Mouse (Mus musculus) myocyte (in vitro differentiated cells): ENCODE data around the gene Mapk8ip1. TPM values are rescaled to one million over a fixed set of nuclear protein-coding genes. Genes with fewer than 3 reads are reported as not detected.

ENCODE experiments used
- H3K27me3 ChIP-seq: one replicate; pipeline ENCODE4 v1.6.1; 2011; ENCODE audit not compliant: control insufficient read depth, insufficient read depth, insufficient read length
- H3K36me3 ChIP-seq: one replicate; pipeline ENCODE4 v1.6.1; 2011; ENCODE audit not compliant: control insufficient read depth, insufficient read depth
- H3K4me2 ChIP-seq: one replicate; pipeline ENCODE4 v1.6.1; 2011; ENCODE audit warnings: low read depth, control low read depth
- H3K4me3 ChIP-seq: one replicate; pipeline ENCODE4 v1.5.1; 2011; ENCODE audit warnings: mild to moderate bottlenecking, control low read depth, moderate library complexity
- H3K79me2 ChIP-seq: one replicate; pipeline ENCODE4 v1.6.1; 2011; ENCODE audit not compliant: control insufficient read depth, insufficient read depth
- H3ac ChIP-seq: one replicate; pipeline ENCODE4 v1.6.1; 2011; ENCODE audit not compliant: control insufficient read depth, insufficient read length
- CEBPB ChIP-seq: IDR thresholded peaks from 2 replicates; pipeline ENCODE4 v1.6.1; 2011; ENCODE audit warnings: mild to moderate bottlenecking, moderate library complexity; ENCODE audit not compliant: poor library complexity, insufficient read depth, severe bottlenecking
- E2F4 ChIP-seq: IDR thresholded peaks from one replicate; pipeline ENCODE4 v1.6.1; 2011; ENCODE audit warnings: mild to moderate bottlenecking, control low read depth, moderate library complexity; ENCODE audit not compliant: insufficient read depth
- MAX ChIP-seq: IDR thresholded peaks from one replicate; pipeline ENCODE4 v1.6.1; 2011; ENCODE audit warnings: low read depth, mild to moderate bottlenecking, control low read depth
- MYOD1 ChIP-seq, 3 experiments: IDR thresholded peaks; one replicate each; pipeline ENCODE4 v1.6.1; 2011; ENCODE audit warnings: control low read depth in 2 of 3, low read depth in 2 of 3, mild to moderate bottlenecking in 2 of 3, moderate library complexity in 1 of 3; ENCODE audit not compliant: insufficient read length in 2 of 3, control insufficient read depth in 1 of 3
- MYOG ChIP-seq, 3 experiments: IDR thresholded peaks; one replicate each; pipeline ENCODE4 v1.6.1; 2011; ENCODE audit warnings: control low read depth in 2 of 3, low read depth in 2 of 3, mild to moderate bottlenecking in 2 of 3; ENCODE audit not compliant: insufficient read length in 2 of 3, control insufficient read depth in 1 of 3, insufficient read depth in 1 of 3
- POLR2A ChIP-seq: IDR thresholded peaks from one replicate; pipeline ENCODE4 v1.6.1; 2011; ENCODE audit warnings: low read depth, mild to moderate bottlenecking, control low read depth, moderate library complexity; ENCODE audit not compliant: insufficient read length
- POLR2AphosphoS2 ChIP-seq: IDR thresholded peaks from one replicate; pipeline ENCODE4 v1.6.1; 2011; ENCODE audit warnings: low read depth, control low read depth; ENCODE audit not compliant: insufficient read length
- REST ChIP-seq: IDR thresholded peaks from one replicate; pipeline ENCODE4 v1.6.1; 2011; ENCODE audit warnings: mild to moderate bottlenecking, control low read depth, moderate library complexity; ENCODE audit not compliant: insufficient read depth, insufficient read length
- SRF ChIP-seq: IDR thresholded peaks from one replicate; pipeline ENCODE4 v1.6.1; 2011; ENCODE audit warnings: low read depth; ENCODE audit not compliant: control insufficient read depth, insufficient read length
- TCF12 ChIP-seq: IDR thresholded peaks from one replicate; pipeline ENCODE4 v1.6.1; 2011; ENCODE audit warnings: mild to moderate bottlenecking, control low read depth; ENCODE audit not compliant: poor library complexity, insufficient read depth, severe bottlenecking
- TCF3 ChIP-seq: IDR thresholded peaks from one replicate; pipeline ENCODE4 v1.6.1; 2011; ENCODE audit warnings: low read depth, control low read depth; ENCODE audit not compliant: insufficient read length
- USF1 ChIP-seq: IDR thresholded peaks from one replicate; pipeline ENCODE4 v1.6.1; 2011; ENCODE audit warnings: low read depth, mild to moderate bottlenecking, control low read depth, moderate library complexity
- polyA plus RNA-seq: library from polyadenylated mRNA; unstranded; fragments of >200 nt; fragmentation: generic; extraction: Trizol; gene quantifications from one replicate; pipeline ENCODE4 v1.2.1, GENCODE M21; 2012; ENCODE audit warnings: missing spikeins

Gene Mapk8ip1
- polyA plus RNA-seq, 1 experiment = 34.7 TPM

GRCm38 (mm10) chr2:92371971-92372690, 28.9 kb downstream of the Mapk8ip1 start:
- H3K4me3 ChIP-seq = no peak overlapping the region
- no peak overlapping the region for H3K4me2 ChIP-seq
- H3K27me3 ChIP-seq = peaks cover 6% of the 10 kb centered on the region
- no peak for TF ChIP-seq REST
- TF ChIP-seq CEBPB = no peak
- TF ChIP-seq MYOG (IDR thresholded peaks at IDR 0.05; ENCODE audit: control insufficient read depth in 1 of 3, insufficient read depth in 1 of 3, insufficient read length in 2 of 3, low read depth in 2 of 3) = no peak
- TF ChIP-seq MAX = no peak
- no peak for TF ChIP-seq POLR2AphosphoS2
- TF ChIP-seq MYOD1 (IDR thresholded peaks at IDR 0.05; ENCODE audit: control insufficient read depth in 1 of 3, insufficient read length in 2 of 3, low read depth in 2 of 3) = no peak
- TF ChIP-seq TCF3 = no peak
- TF ChIP-seq POLR2A = no peak
- no peak for TF ChIP-seq E2F4
- no peak for TF ChIP-seq USF1
- no peak for TF ChIP-seq SRF
- TF ChIP-seq TCF12 = no peak
- no peaks in the 10 kb centered on the region for H3K36me3 ChIP-seq
- peaks cover 10% of the 10 kb centered on the region for H3K79me2 ChIP-seq
- H3ac ChIP-seq = no peak overlapping the region

GRCm38 (mm10) chr2:92370821-92371805, 29.9 kb downstream of the Mapk8ip1 start:
- H3ac ChIP-seq = no peak overlapping the region
- no peak overlapping the region for H3K4me3 ChIP-seq
- peaks cover 6% of the 10 kb centered on the region for H3K27me3 ChIP-seq
- no peak for TF ChIP-seq POLR2A
- TF ChIP-seq TCF12 = no peak
- peak overlapping the region; percentile 12 for H3K4me2 ChIP-seq
- no peaks in the 10 kb centered on the region for H3K36me3 ChIP-seq
- peaks cover 6% of the 10 kb centered on the region for H3K79me2 ChIP-seq

- no peaks in the 10 kb centered on the region for H3K79me2 ChIP-seq
- H3K4me3 ChIP-seq = no peak overlapping the region
- H3K27me3 ChIP-seq = peaks cover 6% of the 10 kb centered on the region
- no peaks in the 10 kb centered on the region for H3K36me3 ChIP-seq
- no peak overlapping the region for H3ac ChIP-seq
- TF ChIP-seq POLR2A (no peak), TCF12 (no peak), TCF3 (no peak), POLR2AphosphoS2 (no peak)
- H3K4me2 ChIP-seq = no peak overlapping the region
Measured at GRCm38 (mm10) chr2:92370375-92370774, 30.7 kb downstream of the Mapk8ip1 start.

GRCm38 (mm10) chr2:92367383-92368029, 33.6 kb downstream of the Mapk8ip1 start:
- H3K36me3 ChIP-seq = peaks cover 3% of the 10 kb centered on the region
- TF ChIP-seq MYOG (IDR thresholded peaks at IDR 0.05; ENCODE audit: control insufficient read depth in 1 of 3, insufficient read depth in 1 of 3, insufficient read length in 2 of 3, low read depth in 2 of 3) (peak in 1 of 3 experiments; percentile 28), MAX (no peak)
- no peaks in the 10 kb centered on the region for H3K79me2 ChIP-seq
- no peak overlapping the region for H3ac ChIP-seq
- H3K27me3 ChIP-seq = peaks cover 6% of the 10 kb centered on the region
- H3K4me2 ChIP-seq = no peak overlapping the region
- no peak overlapping the region for H3K4me3 ChIP-seq

GRCm38 (mm10) chr2:92365568-92365967, 35.5 kb downstream of the Mapk8ip1 start:
- H3K36me3 ChIP-seq = peaks cover 6% of the 10 kb centered on the region
- no peak for TF ChIP-seq TCF12
- no peak for TF ChIP-seq POLR2A
- TF ChIP-seq USF1 = no peak
- no peak for TF ChIP-seq CEBPB
- TF ChIP-seq REST = no peak
- TF ChIP-seq TCF3 = no peak
- TF ChIP-seq MAX = no peak
- no peak for TF ChIP-seq MYOG (IDR thresholded peaks at IDR 0.05; ENCODE audit: control insufficient read depth in 1 of 3, insufficient read depth in 1 of 3, insufficient read length in 2 of 3, low read depth in 2 of 3)
- TF ChIP-seq POLR2AphosphoS2 = no peak
- no peak for TF ChIP-seq MYOD1 (IDR thresholded peaks at IDR 0.05; ENCODE audit: control insufficient read depth in 1 of 3, insufficient read length in 2 of 3, low read depth in 2 of 3)
- TF ChIP-seq SRF = no peak
- no peak for TF ChIP-seq E2F4
- no peak overlapping the region for H3K4me2 ChIP-seq
- no peak overlapping the region for H3K4me3 ChIP-seq
- no peaks in the 10 kb centered on the region for H3K79me2 ChIP-seq
- H3ac ChIP-seq = no peak overlapping the region
- no peaks in the 10 kb centered on the region for H3K27me3 ChIP-seq
